Comparison of ENCODE assay signal across 7 mouse cellular contexts in the genomic region with DNA sequence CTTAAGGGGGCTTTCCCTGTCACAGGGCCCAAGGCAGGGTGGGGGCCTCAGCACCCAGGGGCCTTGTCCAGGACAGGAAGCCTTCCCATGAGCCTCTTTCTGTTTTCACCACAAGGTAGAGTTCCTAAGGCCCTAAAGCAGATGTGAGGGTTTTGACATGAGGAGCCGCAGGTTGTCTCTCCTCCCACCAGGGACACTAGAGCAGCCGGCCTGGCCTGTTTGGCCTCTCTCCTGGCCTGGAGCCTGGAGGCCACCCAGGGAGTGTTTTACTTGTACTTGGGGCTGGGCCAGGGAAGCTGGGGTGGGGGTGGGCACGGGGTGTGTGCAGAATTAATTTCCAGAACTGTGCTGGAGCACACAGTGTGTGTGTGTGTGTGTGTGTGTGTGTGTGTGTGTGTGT. TPM values are rescaled to one million over a fixed set of nuclear protein-coding genes. Genes with fewer than 3 reads are reported as not detected.
DNase-seq lines count a peak whose midpoint lies in the region; ATAC-seq lines count a peak whose summit lies in the region.

No protein-coding gene starts in this region.

- no peaks in the 10 kb centered on the region for H3K9me3 ChIP-seq in liver, embryonic 12.5 days (replicated peaks)
- H3K9me3 ChIP-seq in embryonic facial prominence, embryonic 14.5 days (ENCODE audit: control insufficient read depth, low read length) = no peaks in the 10 kb centered on the region
- H3K9me3 ChIP-seq in heart, embryonic 15.5 days (replicated peaks) = no peaks in the 10 kb centered on the region

- peaks cover 4% of the 10 kb centered on the region for H3K27me3 ChIP-seq in liver, embryonic 12.5 days (replicated peaks)
- no peaks in the 10 kb centered on the region for H3K27me3 ChIP-seq in embryonic facial prominence, embryonic 14.5 days (replicated peaks; ENCODE audit: control insufficient read depth, insufficient read depth, low read length)
- H3K27me3 ChIP-seq in heart, embryonic 15.5 days = no peaks in the 10 kb centered on the region

- no peak overlapping the region for H3K4me3 ChIP-seq in liver, embryonic 12.5 days
- no peak overlapping the region for H3K4me3 ChIP-seq in embryonic facial prominence, embryonic 14.5 days (ENCODE audit: low read depth, low read length)
- no peak overlapping the region for H3K4me3 ChIP-seq in heart, embryonic 15.5 days

- no peak overlapping the region for H3K4me2 ChIP-seq in liver, embryonic 12.5 days
- no peak overlapping the region for H3K4me2 ChIP-seq in embryonic facial prominence, embryonic 14.5 days (ENCODE audit: low read depth, low read length)
- no peak overlapping the region for H3K4me2 ChIP-seq in heart, embryonic 15.5 days

- no peak overlapping the region for H3K9ac ChIP-seq in liver, embryonic 12.5 days
- no peak overlapping the region for H3K9ac ChIP-seq in embryonic facial prominence, embryonic 14.5 days (ENCODE audit: low read depth, low read length)
- H3K9ac ChIP-seq in heart, embryonic 15.5 days = no peak overlapping the region

- no peaks in the 10 kb centered on the region for H3K36me3 ChIP-seq in liver, embryonic 12.5 days
- no peaks in the 10 kb centered on the region for H3K36me3 ChIP-seq in embryonic facial prominence, embryonic 14.5 days (ENCODE audit: control insufficient read depth, insufficient read depth, low read length)
- no peaks in the 10 kb centered on the region for H3K36me3 ChIP-seq in heart, embryonic 15.5 days

- DNase-seq in liver = peak; percentile 24
- DNase-seq in embryonic facial prominence, embryonic 14.5 days (ENCODE audit: low spot score) = peak; percentile 81
- DNase-seq in large intestine, adult 2 months (ENCODE audit: low read depth, low spot score) = peak; percentile 27
- peak; percentile 61 for DNase-seq in urinary bladder, postnatal 25 days (ENCODE audit: low spot score)
- DNase-seq in spleen, postnatal 14 days (ENCODE audit: low spot score in 2 of 2) = no peak

- 49% methylated on average over 3 of the region's 3 CpGs for WGBS in liver, embryonic 12.5 days (ENCODE audit: insufficient replicate concordance)
- WGBS in embryonic facial prominence, embryonic 14.5 days = 25% methylated on average over 3 of the region's 3 CpGs
- 11% methylated on average over 3 of the region's 3 CpGs for WGBS in heart, embryonic 15.5 days
- 13% methylated on average over 3 of the region's 3 CpGs for WGBS in large intestine, adult 2 months

- no peak for ATAC-seq in liver, embryonic 12.5 days
- peak; percentile 48 for ATAC-seq in embryonic facial prominence, embryonic 14.5 days (ENCODE audit: low read depth)
- peak; percentile 40; the same call in 1 of the 2 replicates for ATAC-seq in heart, embryonic 15.5 days (replicated peaks; ENCODE audit: insufficient number of reproducible peaks, insufficient read depth, low FRiP score, low read depth)

- no peak overlapping the region for H3K27ac ChIP-seq in liver, embryonic 12.5 days
- H3K27ac ChIP-seq in embryonic facial prominence, embryonic 14.5 days (replicated peaks; ENCODE audit: low read depth, low read length) = no peak overlapping the region
- 0 out of 2 replicates have a peak overlapping the region, but pooled peaks have one; percentile 46 for H3K27ac ChIP-seq in heart, embryonic 15.5 days

- H3K4me1 ChIP-seq in liver, embryonic 12.5 days = no peaks in the 10 kb centered on the region
- no peaks in the 10 kb centered on the region for H3K4me1 ChIP-seq in embryonic facial prominence, embryonic 14.5 days (ENCODE audit: control insufficient read depth, insufficient read depth, low read length)
- H3K4me1 ChIP-seq in heart, embryonic 15.5 days (replicated peaks) = peaks cover 28% of the 10 kb centered on the region

RNA-seq across cellular contexts. Expression of a gene that starts 5.4 kb away (rescaled TPM):
- 9.5 and 10.6 TPM in 2 replicates for polyA plus RNA-seq in liver, embryonic 12.5 days (2016; fragmentation: Nextera tagmentation; extraction: Ambion mirVana)
- polyA plus RNA-seq in embryonic facial prominence, embryonic 14.5 days (2014; fragmentation: Nextera tagmentation; extraction: Ambion mirVana) = 62.3 and 62.8 TPM in 2 replicates
- 62.5 and 76.6 TPM in 2 replicates for polyA plus RNA-seq in heart, embryonic 15.5 days (2015; fragmentation: Nextera tagmentation; extraction: Ambion mirVana)
- polyA plus RNA-seq in large intestine, adult 2 months (2012; rRNA removed) = 27.0 and 27.9 TPM in 2 replicates

RNA-seq across cellular contexts. Expression of a gene that starts 31.2 kb away (rescaled TPM):
- 0.86 and 1.7 TPM in 2 replicates for polyA plus RNA-seq in liver, embryonic 12.5 days (2016; fragmentation: Nextera tagmentation; extraction: Ambion mirVana)
- polyA plus RNA-seq in embryonic facial prominence, embryonic 14.5 days (2014; fragmentation: Nextera tagmentation; extraction: Ambion mirVana) = 5.8 and 8.5 TPM in 2 replicates
- 5.6 and 6.2 TPM in 2 replicates for polyA plus RNA-seq in heart, embryonic 15.5 days (2015; fragmentation: Nextera tagmentation; extraction: Ambion mirVana)
- 0.51 and 0.53 TPM in 2 replicates for polyA plus RNA-seq in large intestine, adult 2 months (2012; rRNA removed)

RNA-seq across cellular contexts. Expression of a gene that starts 59.3 kb away (rescaled TPM):
- polyA plus RNA-seq in liver, embryonic 12.5 days (2016; fragmentation: Nextera tagmentation; extraction: Ambion mirVana) = 0.07 and 0.17 TPM in 2 replicates
- polyA plus RNA-seq in embryonic facial prominence, embryonic 14.5 days (2014; fragmentation: Nextera tagmentation; extraction: Ambion mirVana) = 0.58 and 0.64 TPM in 2 replicates
- polyA plus RNA-seq in heart, embryonic 15.5 days (2015; fragmentation: Nextera tagmentation; extraction: Ambion mirVana) = 1.0 TPM in 2 replicates
- 0.40 and 0.66 TPM in 2 replicates for polyA plus RNA-seq in large intestine, adult 2 months (2012; rRNA removed)

Comparison
In these comparisons a context has a peak if more than half of its experiments do, and no peak if none do; other contexts are left out.
1. DNase-seq: peak in liver (single experiment), embryonic facial prominence, embryonic 14.5 days (single experiment), large intestine, adult 2 months (single experiment) and urinary bladder, postnatal 25 days (single experiment); none in spleen, postnatal 14 days (0 of 2).